Mouse (Mus musculus) gastrocnemius, postnatal 14 days (tissue): Measurements from ENCODE around the gene Onecut3. TPM values are rescaled to one million over a fixed set of nuclear protein-coding genes. Genes with fewer than 3 reads are reported as not detected.

Experiments used
- DNase-seq: peaks from one replicate; pipeline ENCODE4 v3.0.0; 2021; ENCODE audit warnings: mixed read lengths
- intact Hi-C: fragments of 180-260 bp; cut with DNase I; formaldehyde crosslinking; loops from one replicate; pipeline ENCODE4 v1.15.1; 2025; ENCODE audit warnings: low total_unique reads
- long read RNA-seq, 2 experiments: library from polyadenylated mRNA; stranded (forward); transcript quantifications; one replicate each; pipeline ENCODE4 v2.0.0; 2021
- total RNA-seq, 2 experiments: library from RNA; stranded (reverse); gene quantifications; 2 replicates each; pipeline ENCODE4 v1.2.3; 2021

Gene Onecut3
- not detected for total RNA-seq
- long read RNA-seq, experiment 1 = 0 reads
- long read RNA-seq, experiment 2 = 0 reads

DNA sequence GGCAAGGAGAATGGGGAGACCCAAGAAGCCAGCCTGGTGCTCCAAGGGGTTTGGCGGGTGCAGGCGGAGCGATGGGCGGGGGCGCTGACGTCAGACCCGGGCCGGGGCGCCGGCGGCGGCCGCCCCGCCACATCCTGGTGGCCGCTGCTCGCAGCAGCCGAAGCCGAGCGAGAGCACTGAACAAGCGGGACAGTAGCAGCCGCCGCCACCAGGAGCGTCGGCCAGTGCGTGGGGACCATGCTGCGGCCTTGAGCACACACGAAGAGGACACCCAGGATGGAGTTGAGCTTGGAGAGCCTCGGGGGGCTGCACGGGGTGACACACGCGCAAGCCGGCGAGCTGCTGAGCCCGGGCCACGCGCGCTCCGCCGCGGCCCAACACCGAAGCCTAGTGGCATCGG is at the start of gene Onecut3:
Onecut3 (plus strand) TSS at position 104 of the 400 bp plus-strand sequence.
- DNase-seq = peak; percentile 47

DNA sequence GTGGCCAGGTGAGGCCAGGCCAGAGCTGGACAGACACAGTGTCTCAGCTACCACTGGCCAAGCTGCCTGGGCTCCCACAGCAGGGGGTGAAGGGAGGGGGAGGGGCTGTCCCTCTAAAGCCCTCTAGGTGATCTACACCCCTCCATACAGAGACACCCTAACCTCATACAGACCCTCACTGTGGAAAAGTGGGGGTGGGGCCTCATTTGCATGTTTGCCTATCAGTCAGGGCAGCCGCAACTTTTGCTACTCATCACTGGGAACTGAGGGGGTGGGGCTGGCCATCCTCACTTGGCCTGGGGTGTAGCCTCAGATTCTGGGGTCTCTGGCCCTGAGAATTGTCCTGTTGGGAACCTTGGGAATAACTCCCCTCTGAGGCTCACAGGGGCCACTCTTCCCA is 49.6 kb upstream of the Onecut3 start:
- no peak for DNase-seq
- intact Hi-C loops = loop anchor here (5.0 kb wide), 1 partner anchor 102 kb away; no protein-coding TSS in a partner anchor

More for the DNA sequence above, at the start of gene Onecut3:
- intact Hi-C loops = no loop called here

DNA sequence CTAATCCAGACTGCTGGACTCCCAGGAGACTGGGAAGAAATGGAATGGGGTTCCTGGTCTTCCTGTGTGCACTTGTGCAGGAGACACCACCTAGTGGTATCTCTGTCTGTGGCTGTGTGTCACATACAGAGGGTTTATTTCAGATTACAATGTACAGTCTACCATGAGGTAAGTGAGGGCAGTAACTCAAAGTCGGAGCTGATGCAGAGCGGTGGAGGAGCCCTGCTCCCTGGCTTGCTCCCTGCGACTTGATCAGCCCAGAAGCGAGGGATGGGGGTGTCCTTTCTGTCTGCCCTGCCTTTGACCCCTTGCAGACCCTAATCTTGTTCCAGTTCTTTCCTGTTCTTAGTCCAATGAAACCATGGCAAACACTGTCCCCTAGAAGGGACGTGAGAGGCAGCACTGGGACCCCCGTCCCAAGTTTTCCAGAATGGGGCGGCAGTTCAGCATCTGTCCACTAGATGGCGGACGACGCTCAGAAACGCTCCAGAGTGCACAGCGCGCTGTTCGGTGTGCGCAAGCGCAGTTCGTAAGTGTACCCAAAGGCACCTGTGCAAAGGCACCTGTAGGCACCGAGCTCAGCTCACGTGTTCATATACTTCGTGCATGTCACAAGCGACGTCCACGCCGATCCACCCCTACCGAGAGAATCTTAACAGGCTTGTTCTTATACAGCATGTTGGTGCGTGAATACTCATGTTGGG is 48.6 kb upstream of the Onecut3 start:
- peak; percentile 69 for DNase-seq
- intact Hi-C loops = loop anchor here (2.0 to 5.0 kb wide), 2 partner anchors 63 to 101 kb away; no protein-coding TSS in a partner anchor

DNA sequence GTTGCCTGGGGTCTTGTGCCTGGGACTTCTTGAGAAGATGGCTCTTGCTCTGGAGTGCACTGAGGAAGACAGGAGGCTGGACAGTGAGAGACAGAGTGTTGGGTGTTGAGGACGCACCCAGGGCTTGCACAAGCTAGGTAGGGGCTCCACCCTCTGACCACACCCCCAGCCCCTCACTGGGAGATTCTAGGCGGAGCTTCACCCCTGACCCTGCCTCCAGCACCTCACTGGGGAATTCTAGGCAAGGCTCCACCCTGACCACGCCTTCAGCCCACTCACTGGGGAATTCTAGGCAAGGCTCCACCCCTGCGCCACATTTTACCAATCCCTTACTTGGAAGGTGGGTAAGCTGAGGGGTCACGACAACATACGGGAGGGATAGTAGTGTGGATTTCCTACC is 44.0 kb upstream of the Onecut3 start:
- no peak for DNase-seq

DNA sequence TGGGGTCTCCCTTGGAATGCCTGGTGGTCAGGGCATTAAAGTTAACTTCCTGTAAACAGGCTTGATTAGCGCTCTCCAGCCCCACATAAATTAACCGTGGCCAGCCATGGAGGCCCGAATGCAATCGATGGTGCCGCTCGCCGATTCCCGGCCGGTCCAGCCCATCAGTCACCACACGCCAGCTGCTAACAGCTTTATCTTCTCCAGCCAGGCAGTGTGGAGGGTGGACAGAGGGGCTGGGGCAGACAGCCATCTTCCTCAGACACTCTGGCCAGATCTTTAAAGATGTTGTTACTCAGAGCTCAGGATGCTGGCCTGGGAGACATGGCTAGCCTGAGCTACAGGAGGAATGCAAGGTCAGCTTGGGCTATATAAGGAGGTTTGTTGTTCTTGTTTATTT is 41.0 kb upstream of the Onecut3 start:
- no peak for DNase-seq
- intact Hi-C loops = no loop called here

More for the DNA sequence above, 44.0 kb upstream of the Onecut3 start:
- intact Hi-C loops = no loop called here

DNA sequence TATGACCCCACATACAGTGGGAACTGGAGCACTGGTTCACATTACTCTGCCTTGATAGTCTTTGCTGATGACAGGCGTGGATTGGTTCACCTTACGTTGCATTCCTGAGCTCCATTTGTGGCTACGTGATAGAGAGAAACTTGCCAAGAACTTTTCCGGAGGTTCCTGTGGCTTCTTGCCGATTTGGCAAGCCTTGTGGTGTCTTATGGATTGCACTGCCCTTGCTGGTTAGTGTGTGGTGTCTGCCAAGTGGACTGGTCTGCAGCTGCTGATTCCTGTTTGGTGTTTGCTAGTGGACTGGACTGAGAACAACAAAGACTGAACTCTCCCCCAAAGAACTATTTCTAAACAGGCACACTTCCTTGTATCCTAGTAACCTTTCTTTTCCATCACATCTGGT is 39.9 kb upstream of the Onecut3 start:
- no peak for DNase-seq
- intact Hi-C loops = no loop called here

DNA sequence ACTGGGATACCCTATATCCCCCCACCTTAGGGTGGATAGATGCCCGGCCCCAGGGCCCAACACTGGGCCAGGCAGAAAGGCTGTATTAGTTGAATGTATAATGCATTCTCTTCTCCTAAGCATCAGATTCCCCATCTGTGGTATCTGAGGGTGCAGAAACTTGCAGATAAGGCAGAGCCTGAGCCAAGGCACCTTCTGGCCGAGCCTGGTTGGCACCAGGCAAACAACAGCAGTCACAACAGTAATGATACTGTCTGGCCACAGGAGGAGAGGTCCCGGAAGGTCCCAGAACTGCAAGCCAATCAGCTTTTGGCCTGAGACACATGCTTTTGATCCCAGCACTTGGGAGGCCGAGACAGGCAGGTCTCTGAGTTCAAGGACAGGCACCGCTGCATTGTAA is 38.9 kb upstream of the Onecut3 start:
- DNase-seq = no peak
- intact Hi-C loops = no loop called here

DNA sequence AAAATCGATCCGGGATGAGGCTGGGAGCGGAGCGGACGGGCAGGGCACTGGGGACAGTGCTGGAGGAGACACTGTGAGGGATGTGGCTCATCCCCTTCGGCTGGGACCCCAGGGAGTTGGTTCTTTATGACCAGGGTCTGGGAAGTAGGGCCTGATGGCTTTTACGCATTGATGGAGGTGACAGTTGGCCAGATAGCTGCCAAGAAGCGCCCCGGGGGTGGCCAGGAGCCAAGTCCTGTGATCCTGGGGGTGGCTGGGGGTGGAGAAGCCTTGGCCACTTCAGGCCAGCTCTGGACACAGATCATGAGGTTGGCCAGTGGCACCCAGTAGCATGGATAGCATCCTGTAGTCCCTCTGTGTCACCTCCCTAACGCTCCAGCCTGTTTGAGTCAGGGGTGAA is 35.4 kb upstream of the Onecut3 start:
- intact Hi-C loops = no loop called here
- no peak for DNase-seq

DNA sequence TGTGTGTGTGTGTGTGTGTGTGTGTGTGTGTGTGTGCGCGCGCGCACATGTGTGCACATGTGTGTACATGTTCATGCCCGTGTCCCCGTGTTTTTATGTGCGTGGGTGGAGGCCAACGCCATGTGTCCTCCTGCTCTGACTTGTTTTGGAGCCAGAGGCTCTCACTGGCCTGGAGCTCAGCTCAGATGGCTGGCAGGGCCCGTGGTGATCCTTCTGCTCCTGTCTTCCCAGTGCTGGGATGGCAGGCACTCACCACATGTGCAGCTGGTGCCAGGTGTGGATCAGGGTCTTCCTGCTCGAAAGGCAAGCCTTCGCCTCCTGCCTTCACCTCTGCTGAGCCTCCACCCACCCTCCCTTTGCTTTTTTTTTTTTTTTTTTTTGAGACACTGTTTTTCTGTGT is 35.0 kb upstream of the Onecut3 start:
- no peak for DNase-seq
- intact Hi-C loops = loop anchor here (5.0 kb wide), 1 partner anchor 508 kb away; no protein-coding TSS in a partner anchor

DNA sequence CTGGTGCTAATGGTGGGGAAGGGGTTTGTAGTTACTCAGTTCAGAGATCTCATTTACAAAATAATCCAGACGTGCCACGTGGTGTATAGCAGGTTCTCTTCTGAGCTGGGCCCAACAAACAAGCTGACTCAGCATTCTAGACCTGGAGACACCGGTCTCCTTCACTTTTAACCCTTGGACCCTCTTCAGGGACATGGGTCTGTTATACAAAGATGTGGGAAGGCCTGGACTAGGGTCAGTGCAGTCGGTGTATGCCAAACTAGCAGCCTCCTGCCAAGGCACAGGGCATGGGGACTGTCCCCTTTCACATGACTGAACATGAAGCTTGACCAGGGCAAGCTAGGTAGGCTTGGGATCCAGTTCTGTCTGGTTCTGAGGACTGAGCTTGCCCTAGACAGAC is 34.3 kb upstream of the Onecut3 start:
- DNase-seq = no peak
- intact Hi-C loops = loop anchor here (5.0 kb wide), 1 partner anchor 507 kb away; no protein-coding TSS in a partner anchor

DNA sequence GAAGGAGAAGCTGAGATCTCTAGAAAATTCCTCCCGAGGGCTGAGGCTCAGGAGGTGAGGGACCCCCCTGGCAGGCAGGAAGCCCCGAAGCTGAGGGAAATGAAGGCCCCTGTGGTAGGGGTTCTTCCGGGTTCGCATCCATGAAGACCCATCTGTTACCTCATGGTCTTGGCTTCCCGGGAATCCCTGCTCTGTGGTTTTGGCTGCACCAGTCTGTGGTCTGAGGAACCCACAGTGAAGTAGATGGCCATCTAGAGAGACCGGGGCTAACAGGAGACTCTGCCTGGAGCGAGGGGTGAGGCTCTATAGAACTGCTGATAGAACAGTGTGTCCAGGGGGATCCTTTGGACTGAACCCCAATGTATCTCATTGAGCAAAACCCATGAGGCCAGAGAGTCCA is 33.3 kb upstream of the Onecut3 start:
- DNase-seq = no peak
- intact Hi-C loops = loop anchor here (5.0 kb wide), 1 partner anchor 506 kb away; no protein-coding TSS in a partner anchor

DNA sequence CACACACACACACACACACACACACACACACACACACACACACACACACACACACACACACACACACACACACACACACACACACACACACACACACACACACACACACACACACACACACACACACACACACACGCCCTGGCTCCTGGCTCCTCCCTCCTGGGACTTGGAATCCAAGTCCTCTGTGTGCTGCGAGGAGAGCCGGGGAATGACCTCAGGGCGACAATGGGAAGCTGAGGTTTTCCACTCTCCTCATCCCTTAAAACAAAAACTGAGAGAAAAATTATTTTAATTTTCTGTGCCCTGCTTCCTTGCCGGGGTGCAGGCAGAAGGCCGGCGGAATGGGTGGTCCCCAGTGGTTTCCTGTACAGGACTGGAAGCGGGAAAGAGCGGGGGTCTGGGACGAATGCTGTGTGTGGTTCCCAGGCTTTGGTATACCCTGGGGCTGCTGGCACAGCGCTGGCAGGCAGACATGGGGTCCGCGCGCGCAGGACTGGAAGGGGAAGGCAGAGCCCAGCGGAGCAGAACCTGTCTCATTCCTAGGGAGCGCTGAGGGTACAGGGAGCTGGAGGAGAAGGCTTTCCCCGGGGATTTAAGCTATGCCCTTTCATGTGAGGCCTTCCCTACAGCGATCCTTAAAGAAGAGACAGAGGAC is 30.1 kb upstream of the Onecut3 start:
- no peak for DNase-seq
- intact Hi-C loops = loop anchor here (5.0 kb wide), 1 partner anchor 503 kb away; no protein-coding TSS in a partner anchor

DNA sequence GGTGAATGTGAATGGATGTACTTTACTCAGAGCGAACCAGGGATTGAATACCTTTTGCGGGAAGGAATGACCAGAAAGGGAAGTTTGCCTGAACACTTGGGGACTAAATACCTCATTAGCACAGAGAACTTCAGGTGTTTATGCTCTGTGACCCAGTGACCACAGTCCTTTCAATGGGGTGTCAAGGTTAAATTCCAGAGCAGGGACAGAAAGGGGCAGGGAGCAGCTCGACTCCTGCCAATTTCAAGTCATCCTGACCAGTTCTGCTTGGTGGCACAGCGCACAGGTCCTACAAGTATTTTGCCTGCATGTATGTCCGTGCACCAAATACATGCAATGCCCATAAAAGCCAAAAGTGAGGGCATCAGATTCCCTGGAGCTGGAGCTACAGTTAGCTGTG is 29.6 kb upstream of the Onecut3 start:
- intact Hi-C loops = no loop called here
- no peak for DNase-seq

DNA sequence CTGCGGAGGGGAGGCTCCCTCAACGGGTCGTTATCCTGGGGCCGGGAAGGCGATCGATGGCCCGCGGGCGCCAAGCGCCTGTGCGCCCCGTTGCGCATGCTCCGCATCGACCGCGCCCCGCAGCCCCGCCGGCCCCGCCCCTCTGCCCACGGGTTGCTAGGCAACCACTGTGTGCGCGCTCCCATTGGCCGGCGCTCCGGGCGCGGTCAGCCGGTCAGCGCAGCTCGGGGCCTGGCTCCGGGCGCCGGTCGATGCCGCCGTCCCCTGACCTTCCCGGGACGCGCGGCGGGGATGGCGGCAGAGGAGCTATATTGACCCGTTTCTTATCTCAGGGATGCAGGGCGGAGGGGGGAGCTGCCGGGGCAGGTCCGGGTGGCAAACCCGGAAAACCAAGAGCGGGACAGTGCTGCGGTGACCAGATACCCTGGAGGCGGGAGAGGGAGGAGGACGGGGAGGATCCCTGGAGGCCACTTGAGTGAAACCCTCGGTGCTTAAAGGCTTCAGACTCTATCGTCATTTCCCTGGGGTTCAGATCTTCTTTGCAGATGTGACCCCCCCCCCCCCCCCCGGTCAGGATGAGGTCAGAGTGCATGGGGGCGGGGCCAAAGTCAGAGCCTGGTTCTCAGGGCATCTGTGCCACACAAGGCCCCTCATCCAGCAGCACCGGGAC is 19.2 kb upstream of the Onecut3 start:
- intact Hi-C loops = no loop called here
- peak; percentile 91 for DNase-seq

DNA sequence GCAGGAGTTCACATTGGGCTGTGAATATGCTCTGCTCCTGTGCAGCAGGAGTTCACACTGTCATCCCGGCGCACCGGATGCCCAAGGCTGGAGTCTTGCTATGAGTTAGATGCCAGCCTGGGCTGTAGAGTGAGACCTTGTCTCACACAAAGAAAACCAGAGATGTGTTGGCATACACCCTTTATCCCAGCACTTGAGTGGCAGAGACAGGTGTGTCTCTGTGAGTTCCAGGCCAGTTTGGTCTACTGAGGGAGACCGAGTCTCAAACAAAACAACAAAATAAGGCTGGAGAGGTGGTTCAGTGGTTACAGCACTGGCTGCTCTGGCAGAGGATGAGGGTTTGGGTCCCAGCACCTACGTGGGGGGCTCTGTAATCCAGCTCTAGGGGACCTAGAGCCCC is 16.1 kb upstream of the Onecut3 start:
- no peak for DNase-seq
- intact Hi-C loops = no loop called here

DNA sequence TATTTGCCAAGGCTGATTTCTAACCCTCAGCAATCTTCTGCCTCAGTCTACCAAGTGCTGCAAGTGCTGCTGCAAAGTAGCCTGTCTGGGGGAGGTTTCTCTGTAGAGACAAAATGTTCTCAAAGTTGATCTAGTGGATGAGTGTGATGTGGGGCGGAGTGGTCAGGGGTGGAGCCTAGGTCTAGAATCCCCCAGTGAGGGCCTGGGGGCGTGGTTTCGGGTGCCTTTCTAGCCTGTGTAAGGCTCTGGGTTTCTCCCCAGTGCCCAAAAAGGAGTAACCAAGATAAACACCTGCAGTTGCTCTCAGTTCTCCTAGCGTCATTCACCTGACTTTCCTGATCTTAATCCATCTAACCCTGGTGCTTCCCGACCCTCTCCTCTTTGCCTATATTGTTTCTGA is 13.6 kb upstream of the Onecut3 start:
- no peak for DNase-seq
- intact Hi-C loops = no loop called here

DNA sequence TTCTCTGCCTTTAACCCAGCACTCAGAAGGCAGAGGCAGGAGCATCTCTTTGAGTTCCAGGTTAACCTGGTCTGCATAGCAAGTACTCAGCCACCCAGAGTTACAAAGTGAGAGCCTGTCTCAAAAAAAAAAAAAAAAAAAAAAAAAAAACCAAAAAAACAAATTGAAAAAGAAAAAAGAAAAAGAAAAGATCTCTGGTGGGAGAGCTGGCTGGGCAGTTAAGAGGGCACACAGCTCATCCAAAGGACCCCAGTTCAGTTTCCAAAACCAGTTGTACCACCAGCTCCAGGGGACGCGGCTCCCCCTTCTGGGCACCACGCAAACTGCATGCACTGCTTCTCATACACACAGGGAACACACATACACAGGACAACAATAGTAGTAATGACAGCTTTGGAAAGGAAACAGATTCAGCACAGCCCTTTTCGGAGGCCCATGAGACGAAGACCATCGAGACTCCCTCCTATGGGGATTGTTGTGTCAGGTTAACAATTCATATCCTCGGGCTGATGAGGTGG is 7.7 kb upstream of the Onecut3 start:
- intact Hi-C loops = no loop called here
- no peak for DNase-seq

DNA sequence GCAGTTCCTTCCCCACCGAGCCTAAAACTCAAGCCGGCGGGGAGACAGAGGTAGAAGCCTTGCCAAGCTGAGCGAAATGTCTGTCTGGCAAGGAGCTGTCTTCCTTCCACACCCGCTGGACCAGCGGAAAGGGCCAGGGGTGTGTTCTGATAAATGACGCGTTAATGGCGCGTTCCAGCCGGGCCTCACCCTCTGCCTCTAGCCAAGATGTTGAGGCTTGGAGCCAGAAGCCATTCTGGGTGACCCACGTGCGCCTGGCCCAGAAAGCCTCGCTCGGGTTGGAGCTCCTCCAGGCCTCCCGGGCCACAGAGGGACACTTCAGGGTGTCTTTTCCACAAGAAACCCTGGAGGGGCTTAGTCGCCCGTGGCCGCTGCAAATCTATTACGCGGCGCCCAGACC is 4.6 kb upstream of the Onecut3 start:
- intact Hi-C loops = no loop called here
- peak; percentile 71 for DNase-seq

DNA sequence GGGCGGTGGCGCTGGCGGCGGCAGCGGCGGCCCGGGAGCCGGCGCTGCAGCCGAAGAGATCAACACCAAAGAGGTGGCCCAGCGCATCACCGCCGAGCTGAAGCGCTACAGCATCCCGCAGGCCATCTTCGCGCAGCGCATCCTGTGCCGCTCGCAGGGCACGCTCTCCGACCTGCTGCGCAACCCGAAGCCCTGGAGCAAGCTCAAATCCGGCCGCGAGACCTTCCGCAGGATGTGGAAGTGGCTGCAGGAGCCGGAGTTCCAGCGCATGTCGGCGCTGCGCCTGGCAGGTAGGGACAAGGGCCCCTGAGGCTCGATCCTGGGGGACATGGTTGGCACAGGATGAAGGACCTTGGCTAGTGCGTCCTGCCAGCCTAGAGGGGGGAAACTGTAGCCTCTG is 1.3 kb downstream of the Onecut3 start:
- DNase-seq = no peak
- intact Hi-C loops = no loop called here

DNA sequence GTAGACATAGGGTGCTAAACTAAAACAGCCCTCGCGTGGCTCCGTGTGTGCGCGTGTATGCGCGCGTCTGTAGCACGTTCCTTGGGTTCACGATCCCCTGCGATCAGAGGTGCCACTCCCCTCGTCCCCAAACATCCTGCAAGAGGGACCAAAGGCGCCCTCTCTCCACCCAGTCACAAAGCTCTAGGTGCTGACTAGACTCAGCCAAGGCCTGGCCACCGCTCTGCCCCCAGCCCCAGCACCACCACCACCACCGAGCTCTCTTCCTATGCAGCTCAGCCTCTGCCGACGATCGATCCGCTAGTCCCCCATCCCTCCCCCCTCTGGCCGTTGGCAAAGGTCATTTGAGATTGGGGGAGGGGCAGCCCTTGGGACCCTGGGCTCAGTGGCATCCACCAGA is 1.8 kb downstream of the Onecut3 start:
- DNase-seq = no peak
- intact Hi-C loops = no loop called here
